Mouse (Mus musculus) thymus, adult 2 months (tissue): ENCODE data around the gene D1Ertd622e. TPM values are rescaled to one million over a fixed set of nuclear protein-coding genes. Genes with fewer than 3 reads are reported as not detected.

Experiments used
- DNase-seq: peaks from one replicate; pipeline ENCODE4 v3.0.0; 2021
- H3K27ac ChIP-seq: fragments of 200-500 bp; 2 replicates; pipeline ENCODE4 v1.5.1; 2012; ENCODE audit warnings: low read length, control low read depth; ENCODE audit not compliant: control insufficient read depth, insufficient read depth
- H3K27me3 ChIP-seq: fragments of 200-500 bp; 2 replicates; pipeline ENCODE4 v1.6.1; 2012; ENCODE audit warnings: mild to moderate bottlenecking, low read length, moderate library complexity, mixed read lengths; ENCODE audit not compliant: control insufficient read depth, insufficient read depth
- H3K36me3 ChIP-seq: fragments of 200-500 bp; 2 replicates; pipeline ENCODE4 v1.6.1; 2012; ENCODE audit warnings: mild to moderate bottlenecking, low read length, moderate library complexity; ENCODE audit not compliant: control insufficient read depth, insufficient read depth
- H3K4me1 ChIP-seq: fragments of 200-500 bp; replicated peaks from 2 replicates; pipeline ENCODE4 v1.6.1; 2012; ENCODE audit warnings: low read length; ENCODE audit not compliant: control insufficient read depth, insufficient read depth
- H3K4me3 ChIP-seq: fragments of 200-500 bp; 2 replicates; pipeline ENCODE4 v1.5.1; 2012; ENCODE audit warnings: mild to moderate bottlenecking, low read length, control low read depth, moderate library complexity; ENCODE audit not compliant: control insufficient read depth, insufficient read depth
- CTCF ChIP-seq: fragments of 200-500 bp; IDR thresholded peaks from 2 replicates; pipeline ENCODE4 v1.5.1; 2012; ENCODE audit warnings: mild to moderate bottlenecking, control low read depth, low read length, moderate library complexity, borderline replicate concordance; ENCODE audit not compliant: control insufficient read depth, poor library complexity, insufficient read depth; ENCODE audit errors: extremely low read depth
- POLR2A ChIP-seq: fragments of 200-500 bp; IDR thresholded peaks from 2 replicates; pipeline ENCODE4 v1.6.1; 2012; ENCODE audit warnings: mild to moderate bottlenecking, low read length, control low read depth, moderate library complexity; ENCODE audit not compliant: control insufficient read depth, poor library complexity, insufficient read depth; ENCODE audit errors: extremely low read depth
- WGBS: fragments of 180-500 bp; shearing (Covaris S2); methylation state at CpG from one replicate; pipeline ENCODE4 v1.1.7; 2018; 5-methylcytosine and 5-hydroxymethylcytosine counted together
- polyA plus RNA-seq: library from polyadenylated mRNA; depleted of rRNA; stranded (reverse); fragments of >200 nt; gene quantifications from 2 replicates; pipeline ENCODE4 v1.2.3, GENCODE M21; 2012; rRNA removed

D1Ertd622e gene
- 30.2 and 31.2 TPM in 2 replicates for polyA plus RNA-seq

DNA sequence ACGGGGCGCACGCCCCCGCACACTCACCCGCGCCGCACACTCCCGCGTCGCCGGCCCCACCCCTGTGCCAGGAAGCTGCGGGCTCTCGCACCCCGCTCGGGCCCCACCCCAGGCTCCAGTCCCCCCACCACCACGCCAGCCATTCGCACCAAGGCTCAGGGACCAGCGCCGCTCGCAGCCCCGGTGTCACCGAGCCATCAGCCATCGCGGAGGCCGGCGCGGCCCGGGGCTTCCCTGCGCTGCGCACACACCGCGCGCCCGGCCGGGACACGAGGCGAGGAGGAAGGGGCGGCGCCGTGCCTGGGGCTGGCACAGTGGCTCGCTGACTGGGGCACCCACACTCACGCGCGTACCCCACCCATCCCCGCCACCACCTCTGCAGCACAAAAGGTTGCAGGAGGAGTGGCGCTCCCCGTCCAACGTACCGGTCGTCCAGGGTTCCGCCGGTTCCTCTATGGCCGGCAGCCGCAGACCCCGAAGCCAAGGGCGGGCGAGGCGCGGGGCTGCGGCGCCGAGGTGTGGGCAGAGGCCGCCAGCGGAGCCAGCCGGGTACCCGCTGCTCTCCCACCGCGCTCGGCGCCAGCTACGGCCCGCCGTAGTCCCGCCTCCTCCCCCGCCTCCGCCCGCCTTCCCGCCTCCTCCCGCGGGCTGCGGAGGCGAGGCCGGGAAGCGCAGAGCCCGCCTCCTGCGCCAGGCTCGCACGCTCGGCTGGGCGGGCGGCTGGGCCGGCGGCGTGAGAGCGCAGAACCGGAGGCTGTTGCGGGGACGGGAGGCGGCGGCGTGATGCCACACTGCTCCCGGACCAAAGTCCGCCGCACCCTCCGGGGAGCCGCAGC, at the start of gene D1Ertd622e:
Gene D1Ertd622e (minus strand): TSS at position 669 of the 836 bp plus-strand sequence.
- TF ChIP-seq POLR2A (peak; percentile 59), CTCF (0 out of 2 replicates have a peak, but pooled peaks have one; percentile 27)
- peak; percentile 79 for DNase-seq
- WGBS: under 1% methylated on average over 95 of the region's 106 CpGs
- H3K27me3 ChIP-seq: no peaks in the 10 kb centered on the region
- H3K27ac ChIP-seq: peak within 1 kb of the TSS; percentile 37; the same call in 1 of the 2 replicates
- no peaks in the 10 kb centered on the region for H3K36me3 ChIP-seq
- H3K4me3 ChIP-seq: peak within 1 kb of the TSS; percentile 90
- H3K4me1 ChIP-seq: peaks cover 9% of the 10 kb centered on the region

DNA sequence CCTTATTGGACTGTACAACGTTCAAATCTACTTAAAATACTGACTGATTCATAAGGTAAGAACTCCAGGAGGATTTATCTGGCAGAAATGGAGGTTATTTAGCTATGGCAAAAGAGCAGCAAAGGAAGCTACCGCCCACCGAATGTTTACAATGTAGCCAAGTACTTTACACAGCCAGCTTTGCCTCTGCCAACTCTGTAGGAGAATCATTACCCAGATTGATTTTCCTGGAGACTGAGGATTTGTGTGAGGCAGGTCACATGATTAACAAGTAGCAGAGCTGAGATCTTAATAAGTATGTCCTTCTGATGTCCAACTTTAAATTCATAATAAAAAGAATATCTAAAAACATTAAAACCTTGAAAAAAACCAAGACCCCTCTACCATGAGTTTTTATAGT, 48.6 kb upstream of the D1Ertd622e start:
- no peak for TF ChIP-seq POLR2A
- no peak for TF ChIP-seq CTCF
- Histone ChIP-seq H3K36me3 (peaks cover 37% of the 10 kb centered on the region), H3K27me3 (no peaks in the 10 kb centered on the region), H3K4me1 (no peaks in the 10 kb centered on the region), H3K4me3 (no peak overlapping the region), H3K27ac (no peak overlapping the region)
- DNase-seq: no peak
- 94% methylated on average over 3 of the region's 3 CpGs for WGBS

DNA sequence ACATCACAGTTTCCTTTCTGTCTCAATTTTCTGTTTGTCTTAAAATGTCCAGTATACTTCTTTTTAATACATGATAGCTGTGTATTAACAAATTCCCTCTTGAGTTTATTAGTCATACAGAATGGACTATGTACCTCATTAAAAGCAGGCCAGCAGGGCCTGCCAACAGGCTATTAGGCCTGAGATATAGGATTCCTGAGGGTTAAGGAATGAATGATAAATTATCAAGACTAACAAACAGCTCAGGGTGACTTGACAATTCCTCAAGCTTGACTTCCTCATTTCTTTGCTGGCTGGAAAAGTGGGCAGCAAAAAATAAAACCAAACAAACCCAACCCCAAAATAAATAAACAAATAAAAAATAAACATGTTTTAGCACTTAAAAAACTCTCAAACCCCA, 43.5 kb upstream of the D1Ertd622e start:
- no peak for TF ChIP-seq CTCF
- H3K4me3 ChIP-seq: no peak overlapping the region
- H3K4me1 ChIP-seq: no peaks in the 10 kb centered on the region
- no peaks in the 10 kb centered on the region for H3K27me3 ChIP-seq
- peaks cover 19% of the 10 kb centered on the region for H3K36me3 ChIP-seq
- no peak for DNase-seq
- H3K27ac ChIP-seq: no peak overlapping the region

DNA sequence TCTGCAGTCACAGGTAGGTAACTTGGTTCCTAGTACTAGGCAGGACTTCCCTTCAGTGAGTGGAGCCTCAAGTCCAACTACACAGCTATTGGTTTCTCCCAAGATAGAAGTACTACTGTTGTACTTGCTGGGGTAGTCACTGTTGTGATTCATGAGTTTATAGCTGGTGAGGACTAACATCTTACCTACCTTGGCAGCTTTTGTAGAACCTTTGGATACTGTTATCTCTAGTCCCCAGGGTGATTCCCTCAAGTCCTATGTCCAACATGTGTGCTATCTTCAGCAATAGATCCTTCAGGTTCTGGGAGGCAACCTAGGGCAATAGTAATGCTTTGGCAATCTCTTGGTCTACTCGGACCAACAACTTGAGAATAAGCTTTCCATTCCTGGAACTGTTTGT, 42.8 kb upstream of the D1Ertd622e start:
- TF ChIP-seq CTCF (no peak), POLR2A (no peak)
- Histone ChIP-seq H3K4me3 (no peak overlapping the region), H3K27ac (no peak overlapping the region), H3K27me3 (no peaks in the 10 kb centered on the region), H3K36me3 (peaks cover 12% of the 10 kb centered on the region), H3K4me1 (no peaks in the 10 kb centered on the region)
- DNase-seq: no peak
- 100% methylated on average over 1 of the region's 1 CpGs for WGBS

DNA sequence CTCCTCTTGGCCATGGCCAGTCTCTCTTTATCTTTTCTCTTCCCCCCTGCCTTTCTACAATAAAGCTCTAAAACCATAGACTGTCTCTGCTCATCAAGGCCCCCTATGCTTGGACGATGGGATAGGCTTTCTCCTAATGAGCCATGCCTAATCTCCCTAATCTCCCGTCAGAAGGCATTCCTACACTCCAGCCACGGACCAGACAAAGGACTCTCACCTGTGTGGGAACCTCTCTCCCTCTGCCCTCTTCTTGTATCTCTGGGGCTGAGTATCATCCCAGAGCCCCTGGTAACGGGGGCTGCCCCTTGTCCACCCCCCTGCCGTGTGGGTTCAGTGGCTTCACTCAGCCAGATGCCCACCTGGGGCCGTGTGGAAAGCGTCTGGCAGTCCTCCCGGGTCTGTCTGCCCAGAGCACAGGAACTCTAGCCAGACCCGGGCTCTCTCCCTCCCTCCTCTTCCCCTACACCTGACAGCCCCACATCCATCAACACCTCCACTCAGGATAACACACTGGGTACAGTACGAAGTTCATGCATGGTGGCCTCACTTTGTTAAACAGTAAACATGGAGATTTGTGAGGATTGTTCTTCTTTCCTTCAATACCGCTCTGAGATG, 37.2 kb upstream of the D1Ertd622e start:
- Histone ChIP-seq H3K4me1 (no peaks in the 10 kb centered on the region), H3K27ac (no peak overlapping the region), H3K36me3 (no peaks in the 10 kb centered on the region), H3K27me3 (no peaks in the 10 kb centered on the region), H3K4me3 (no peak overlapping the region)
- TF ChIP-seq POLR2A: no peak
- no peak for TF ChIP-seq CTCF
- WGBS: 47% methylated on average over 11 of the region's 11 CpGs
- no peak for DNase-seq

DNA sequence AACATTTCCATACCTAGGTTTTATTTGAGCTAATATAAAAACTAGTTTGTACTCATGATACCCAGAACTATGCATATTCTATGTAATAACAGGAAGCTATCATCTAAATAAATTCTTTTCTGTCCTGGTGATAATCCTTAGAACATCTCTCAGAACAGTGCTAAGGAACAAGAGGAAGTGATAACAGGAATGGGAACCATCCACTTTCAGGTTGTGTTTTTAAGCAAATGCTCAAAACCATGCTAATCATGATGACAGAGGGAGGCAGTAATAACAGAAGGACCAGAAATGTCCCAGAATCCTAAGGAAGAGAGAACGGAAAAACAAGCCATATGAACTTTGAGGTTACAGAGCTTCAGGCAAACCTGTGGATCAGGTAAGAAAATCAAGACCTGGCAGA, 35.4 kb upstream of the D1Ertd622e start:
- Histone ChIP-seq H3K36me3 (no peaks in the 10 kb centered on the region), H3K4me3 (no peak overlapping the region), H3K27me3 (no peaks in the 10 kb centered on the region), H3K4me1 (no peaks in the 10 kb centered on the region), H3K27ac (no peak overlapping the region)
- DNase-seq: no peak
- 97% methylated on average over 1 of the region's 1 CpGs for WGBS
- TF ChIP-seq POLR2A (no peak), CTCF (no peak)
